Mouse (Mus musculus): Measurements from ENCODE around the gene Slc15a4.

DNA sequence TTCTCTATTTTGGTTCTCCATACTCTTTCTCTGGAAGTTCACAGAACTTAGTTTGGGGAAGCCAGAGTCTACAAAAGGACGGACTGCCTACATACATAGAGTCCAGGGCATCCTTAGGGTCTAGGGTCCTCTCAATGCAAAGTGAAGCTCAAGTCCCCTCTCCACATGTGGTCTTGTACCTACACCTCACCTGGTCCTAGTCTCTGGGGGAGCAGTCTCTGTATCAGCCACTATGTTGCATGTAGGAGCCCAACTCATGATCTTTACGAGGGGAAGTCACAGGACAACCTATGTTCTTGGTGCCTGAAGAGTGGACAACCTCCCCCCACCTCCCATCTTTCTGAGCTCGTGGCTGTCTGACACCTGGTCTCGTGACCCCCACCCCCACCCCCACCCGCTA, 1.0 kb downstream of the Slc15a4 start:
- TF ChIP-seq GATA1 (IDR thresholded peaks at IDR 0.05; ENCODE audit: low read length) (no peak), TAL1 (IDR thresholded peaks at IDR 0.05; ENCODE audit: low read length) (no peak)
